Mouse (Mus musculus): ENCODE measurements around the gene Dedd2.

Dedd2 gene

DNA sequence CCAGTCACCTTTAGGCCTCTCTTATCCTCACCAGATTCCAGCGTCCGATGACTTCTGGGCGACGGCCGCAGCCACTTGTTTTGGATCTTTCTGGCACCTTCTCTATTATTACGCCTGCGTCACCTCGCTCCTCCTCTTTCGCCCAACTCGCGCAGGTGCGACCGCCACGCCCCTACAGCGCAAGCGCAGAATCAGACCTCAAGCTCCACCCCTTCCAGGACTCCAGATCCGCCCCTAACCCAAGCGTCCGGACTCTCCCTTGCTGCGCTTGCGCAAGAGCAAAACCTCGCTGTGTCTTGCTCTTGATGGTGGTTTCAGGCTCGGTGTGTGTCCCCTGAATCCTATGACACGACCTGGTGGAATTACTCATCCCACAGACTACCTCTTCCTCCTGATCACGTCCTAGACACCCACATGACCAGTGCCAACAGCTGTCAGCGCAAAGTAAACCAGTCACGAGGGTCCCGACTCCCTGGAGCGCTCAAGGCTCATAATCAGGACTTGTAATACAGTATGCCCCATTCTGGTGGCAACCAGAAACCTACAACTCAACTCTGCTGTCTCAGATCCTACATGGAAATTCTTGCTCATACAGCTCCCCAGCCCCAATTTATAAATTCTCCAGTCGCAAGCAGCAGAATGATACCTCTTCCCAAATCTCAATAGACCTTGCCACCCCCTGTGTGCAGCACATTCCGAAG is 509 bp downstream of the Dedd2 start:
- ATAC-seq (ENCODE audit: insufficient number of reproducible peaks, low FRiP score, low TSS enrichment): peak; percentile 69

DNA sequence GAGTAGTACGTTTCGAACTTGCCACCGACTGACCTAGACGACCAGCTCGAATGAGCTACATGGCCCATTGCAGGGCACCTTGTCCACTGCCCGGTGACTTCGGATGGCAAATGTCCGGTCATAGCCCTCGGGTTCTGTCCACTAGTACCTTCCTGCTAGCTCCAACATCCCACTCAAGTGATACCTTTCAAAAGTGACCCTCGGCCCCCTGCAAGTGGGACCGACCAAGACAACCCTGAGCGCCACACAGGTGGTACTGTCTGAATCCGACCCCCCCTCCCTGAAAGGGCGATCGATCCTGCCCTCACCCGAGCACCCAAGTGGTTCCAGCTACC is 1.0 kb downstream of the Dedd2 start:
- ATAC-seq (ENCODE audit: insufficient number of reproducible peaks, low FRiP score, low TSS enrichment): no peak; the same call in 1 of the 2 replicates

DNA sequence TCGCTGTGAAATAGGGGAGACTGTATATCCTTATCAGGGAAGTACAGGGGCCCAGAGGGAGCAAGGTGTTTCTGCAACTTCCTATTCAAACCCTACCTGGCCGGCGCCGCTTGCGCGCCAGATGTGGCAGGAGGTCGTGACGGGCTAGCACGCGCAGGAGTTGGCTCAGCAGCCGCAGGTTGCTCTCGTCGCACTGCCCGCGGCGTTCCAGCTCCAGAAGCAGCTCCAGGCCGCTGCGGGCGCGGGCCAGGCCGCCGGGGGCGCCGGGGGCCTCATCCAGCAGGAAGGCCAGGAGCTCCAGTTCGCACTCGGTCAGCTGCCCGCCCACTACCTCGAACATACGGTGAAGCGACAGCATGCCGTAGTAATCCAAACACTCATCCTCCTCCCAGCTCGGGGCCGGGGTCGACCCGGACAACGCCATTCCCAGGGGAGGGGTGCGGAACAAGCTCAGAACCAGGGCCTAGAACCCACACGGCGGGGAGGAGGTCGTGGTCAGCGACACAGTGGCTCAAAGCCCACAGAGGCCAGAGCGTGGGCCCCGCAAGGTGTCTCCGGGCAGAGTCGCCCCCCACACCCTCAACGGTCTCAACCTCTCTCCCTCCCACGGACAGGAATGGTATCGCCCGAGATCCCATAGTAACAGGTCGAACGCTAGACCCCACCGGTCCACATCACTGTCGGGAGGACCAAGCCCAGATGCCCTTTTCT is 1.6 kb downstream of the Dedd2 start:
- no peak for ATAC-seq (ENCODE audit: insufficient number of reproducible peaks, low FRiP score, low TSS enrichment)

DNA sequence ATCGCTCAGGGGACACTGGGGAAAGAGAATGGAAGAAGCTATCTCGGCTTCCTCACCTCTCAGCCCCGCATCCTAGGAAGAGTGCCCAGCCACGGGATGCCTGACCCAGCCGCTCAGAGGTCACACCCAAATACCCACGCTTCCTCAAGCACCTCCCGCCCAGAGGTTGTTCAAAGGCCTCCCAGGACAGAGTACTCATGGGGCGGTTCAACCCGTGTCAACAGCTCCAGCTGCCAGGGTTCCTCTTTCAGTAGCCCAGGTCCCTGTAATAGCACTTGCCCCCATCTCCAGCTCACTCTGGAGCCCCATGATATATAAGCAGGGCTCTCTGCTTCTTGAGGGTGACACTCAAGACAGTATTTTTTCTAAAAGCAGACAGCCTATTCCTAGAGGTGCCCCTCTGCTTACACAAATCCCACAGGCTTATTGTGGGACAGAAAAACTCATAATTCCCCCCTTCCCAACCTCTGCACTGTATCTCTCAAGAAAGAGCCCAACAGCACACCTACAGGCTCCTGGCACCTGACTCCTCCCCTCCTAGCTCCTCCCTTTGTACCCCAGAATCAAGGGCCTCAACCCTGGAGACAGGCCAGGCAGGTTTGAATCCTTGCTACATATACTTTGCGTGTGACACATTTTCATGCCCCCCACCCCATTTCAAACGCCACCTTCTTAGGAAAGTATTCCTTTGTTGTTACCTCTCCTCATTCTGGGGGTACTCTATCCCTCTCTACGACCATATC is 2.6 kb downstream of the Dedd2 start:
- ATAC-seq (ENCODE audit: insufficient number of reproducible peaks, low FRiP score, low TSS enrichment): no peak

- ATAC-seq (ENCODE audit: insufficient number of reproducible peaks, low FRiP score, low TSS enrichment): no peak
Observed at GRCm38 (mm10) chr7:25214172-25214571, 6.2 kb downstream of the Dedd2 start.

DNA sequence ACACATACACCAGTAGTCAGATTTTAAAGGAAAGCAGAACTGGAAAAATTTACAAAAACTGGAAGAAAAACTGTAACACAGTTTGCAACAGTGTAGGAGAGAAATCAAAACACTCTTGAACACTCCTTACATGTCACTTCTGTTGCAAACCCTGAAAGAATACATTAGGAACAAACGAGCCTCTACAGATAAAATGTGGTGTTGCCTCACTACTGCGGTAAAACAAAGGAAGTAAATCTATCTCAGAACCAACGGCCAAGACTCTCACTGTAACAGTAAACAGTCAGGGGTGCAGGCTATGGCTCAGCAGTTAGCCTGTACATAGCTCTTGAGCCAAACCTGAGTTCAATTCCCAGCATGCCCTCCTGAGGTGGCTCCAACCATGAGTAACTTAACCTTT is 7.3 kb downstream of the Dedd2 start:
- no peak for ATAC-seq (ENCODE audit: insufficient number of reproducible peaks, low FRiP score, low TSS enrichment)

GRCm38 (mm10) chr7:25210482-25210881 is 9.9 kb downstream of the Dedd2 start:
- no peak for ATAC-seq (ENCODE audit: insufficient number of reproducible peaks, low FRiP score, low TSS enrichment)

DNA sequence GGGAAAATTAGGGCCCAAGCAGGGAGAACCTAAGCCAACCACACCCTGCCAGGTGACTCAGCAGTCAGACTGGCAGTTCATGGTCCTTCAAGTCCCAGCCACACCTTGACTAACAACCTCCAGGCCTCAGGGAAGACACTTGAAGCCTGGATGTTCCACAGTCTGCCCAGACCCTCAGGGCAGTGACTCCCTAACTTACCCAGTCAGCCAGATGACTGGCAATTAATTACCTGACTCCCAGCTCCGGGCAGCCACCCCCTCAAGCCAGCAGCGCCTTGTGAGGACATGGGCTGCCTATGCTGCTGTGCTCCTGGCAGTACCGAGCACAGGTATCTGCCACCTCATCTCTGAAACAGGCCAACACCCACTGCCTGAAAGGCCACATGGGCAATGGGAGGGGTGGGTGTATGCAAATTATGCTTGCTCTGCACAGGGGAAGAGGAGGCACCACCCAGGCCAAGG is 11.2 kb downstream of the Dedd2 start:
- ATAC-seq (ENCODE audit: insufficient number of reproducible peaks, low FRiP score, low TSS enrichment): no peak

GRCm38 (mm10) chr7:25206094-25206830 is 14.2 kb downstream of the Dedd2 start:
- no peak for ATAC-seq (ENCODE audit: insufficient number of reproducible peaks, low FRiP score, low TSS enrichment)

GRCm38 (mm10) chr7:25205355-25206093 is 14.9 kb downstream of the Dedd2 start:
- ATAC-seq (ENCODE audit: insufficient number of reproducible peaks, low FRiP score, low TSS enrichment): no peak

DNA sequence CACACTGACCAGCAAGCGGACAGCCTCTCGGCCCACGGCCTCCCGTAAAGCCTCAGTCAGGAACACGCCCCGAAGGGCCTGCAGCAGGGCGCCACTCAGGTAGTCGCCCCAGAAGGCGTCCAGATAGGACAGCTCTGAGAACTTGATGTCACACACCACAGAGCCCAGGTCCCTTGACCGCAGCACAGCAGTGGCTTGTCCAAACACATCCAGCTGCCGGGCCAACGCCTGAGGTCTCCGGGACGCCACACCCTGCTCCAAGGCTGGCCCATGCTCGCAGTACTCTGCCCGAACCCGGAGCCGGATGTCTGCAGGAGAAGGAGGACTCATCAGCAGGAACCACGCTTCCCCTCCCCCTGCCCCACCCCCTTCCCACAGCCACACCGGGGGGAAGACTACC is 16.8 kb downstream of the Dedd2 start:
- no peak for ATAC-seq (ENCODE audit: insufficient number of reproducible peaks, low FRiP score, low TSS enrichment)

DNA sequence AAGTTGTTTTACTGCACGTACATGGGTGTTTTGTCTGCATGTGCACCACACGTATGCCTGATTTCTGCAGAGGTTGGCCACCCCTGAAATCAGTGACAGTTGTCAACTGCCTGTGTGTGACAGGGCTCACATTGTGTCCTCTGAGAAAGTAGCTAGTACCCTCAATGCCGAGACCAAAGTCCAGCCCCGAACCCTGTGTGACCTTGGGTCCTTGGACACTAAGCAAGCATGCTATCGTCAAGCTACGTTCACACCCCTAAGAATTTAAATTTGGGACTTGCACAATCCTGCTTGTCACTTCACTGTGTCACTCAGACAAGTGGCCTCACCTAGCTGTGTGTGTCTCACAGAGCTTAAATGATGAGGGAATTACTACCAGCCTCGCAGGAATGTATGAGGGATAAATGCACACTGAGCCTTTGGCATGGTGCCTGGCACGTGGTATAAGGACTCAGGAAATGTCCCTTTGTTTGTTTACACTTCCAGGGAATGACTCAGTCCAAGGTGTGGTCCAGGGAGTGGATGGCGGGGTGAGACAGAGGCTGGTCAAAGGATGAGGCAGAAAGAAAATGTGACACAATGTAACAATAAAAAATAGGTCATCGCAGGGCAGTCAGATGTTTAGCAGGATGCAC is 22.9 kb downstream of the Dedd2 start:
- ATAC-seq (ENCODE audit: insufficient number of reproducible peaks, low FRiP score, low TSS enrichment): no peak

DNA sequence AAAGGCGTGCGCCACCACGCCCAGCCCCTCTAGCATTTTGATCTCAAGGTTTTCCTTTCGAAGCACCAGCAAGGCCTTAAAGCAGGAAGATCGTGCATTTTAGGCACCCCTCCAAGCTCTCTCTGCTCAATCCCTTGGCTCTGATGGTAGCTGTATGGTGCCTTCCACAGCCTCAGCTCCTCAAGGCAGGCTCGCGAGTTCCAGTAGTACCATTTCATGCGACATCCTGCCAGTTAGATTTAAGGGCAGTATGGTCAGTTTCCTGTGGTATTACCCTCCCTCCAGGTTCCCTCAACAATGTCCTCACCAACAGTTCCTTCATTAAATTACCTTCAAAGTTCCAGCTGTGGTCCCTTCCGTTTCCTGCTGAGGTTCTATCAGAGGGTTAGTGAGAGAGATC is 24.3 kb downstream of the Dedd2 start:
- no peak for ATAC-seq (ENCODE audit: insufficient number of reproducible peaks, low FRiP score, low TSS enrichment)

GRCm38 (mm10) chr7:25195148-25195547 is 25.3 kb downstream of the Dedd2 start:
- no peak for ATAC-seq (ENCODE audit: insufficient number of reproducible peaks, low FRiP score, low TSS enrichment)

DNA sequence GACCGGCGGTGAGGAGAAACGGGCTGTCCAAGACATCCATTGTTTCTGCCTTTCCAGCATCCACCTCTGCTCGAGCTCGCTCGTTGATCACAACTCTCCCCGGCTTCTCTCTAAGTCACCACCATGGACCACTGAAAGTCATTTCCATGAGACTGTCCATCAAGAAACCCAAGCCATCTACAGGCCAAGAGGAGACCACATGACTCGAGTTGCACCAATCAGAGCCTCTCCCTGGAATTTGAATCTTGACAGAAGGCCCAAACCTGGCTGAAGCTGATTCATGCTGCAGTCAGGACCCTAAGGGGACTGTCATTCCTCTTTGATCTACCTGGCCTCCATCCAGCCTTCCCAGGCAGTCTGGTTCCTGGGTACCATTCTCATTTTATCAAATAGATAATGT is 28.3 kb downstream of the Dedd2 start:
- no peak for ATAC-seq (ENCODE audit: insufficient number of reproducible peaks, low FRiP score, low TSS enrichment)

DNA sequence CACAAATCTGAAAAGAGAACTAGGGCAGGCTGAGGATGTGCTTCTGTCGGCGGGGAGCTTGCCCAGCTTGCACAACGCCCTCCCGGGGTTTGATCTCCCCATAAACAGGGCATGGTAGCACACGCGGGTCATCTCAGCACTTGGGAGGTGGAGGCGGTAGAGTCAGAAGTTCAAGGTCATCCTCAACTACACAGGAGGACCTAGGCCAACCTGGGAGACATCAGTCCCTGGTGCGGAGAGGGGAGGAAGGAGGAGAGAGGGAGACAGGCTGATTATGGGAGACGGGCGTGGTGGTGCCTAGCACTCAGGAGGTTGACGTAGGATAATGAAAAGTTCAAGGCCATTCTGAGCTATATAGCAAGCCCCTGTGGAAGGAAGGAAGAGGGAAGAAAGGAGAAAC is 29.6 kb downstream of the Dedd2 start:
- ATAC-seq (ENCODE audit: insufficient number of reproducible peaks, low FRiP score, low TSS enrichment): no peak

GRCm38 (mm10) chr7:25187662-25188650 is 32.5 kb downstream of the Dedd2 start:
- ATAC-seq (ENCODE audit: insufficient number of reproducible peaks, low FRiP score, low TSS enrichment): peak; percentile 68; the same call in 1 of the 2 replicates

- ATAC-seq (ENCODE audit: insufficient number of reproducible peaks, low FRiP score, low TSS enrichment): no peak
Observed at GRCm38 (mm10) chr7:25184091-25184490, 36.3 kb downstream of the Dedd2 start.
